Mouse (Mus musculus) retina, embryonic 14.5 days (tissue): Measurements from ENCODE around the gene Haghl.

Experiments
- DNase-seq: peaks from one replicate; pipeline ENCODE4 v3.0.0-alpha.2; 2015; ENCODE audit warnings: low spot score

Haghl gene

DNA sequence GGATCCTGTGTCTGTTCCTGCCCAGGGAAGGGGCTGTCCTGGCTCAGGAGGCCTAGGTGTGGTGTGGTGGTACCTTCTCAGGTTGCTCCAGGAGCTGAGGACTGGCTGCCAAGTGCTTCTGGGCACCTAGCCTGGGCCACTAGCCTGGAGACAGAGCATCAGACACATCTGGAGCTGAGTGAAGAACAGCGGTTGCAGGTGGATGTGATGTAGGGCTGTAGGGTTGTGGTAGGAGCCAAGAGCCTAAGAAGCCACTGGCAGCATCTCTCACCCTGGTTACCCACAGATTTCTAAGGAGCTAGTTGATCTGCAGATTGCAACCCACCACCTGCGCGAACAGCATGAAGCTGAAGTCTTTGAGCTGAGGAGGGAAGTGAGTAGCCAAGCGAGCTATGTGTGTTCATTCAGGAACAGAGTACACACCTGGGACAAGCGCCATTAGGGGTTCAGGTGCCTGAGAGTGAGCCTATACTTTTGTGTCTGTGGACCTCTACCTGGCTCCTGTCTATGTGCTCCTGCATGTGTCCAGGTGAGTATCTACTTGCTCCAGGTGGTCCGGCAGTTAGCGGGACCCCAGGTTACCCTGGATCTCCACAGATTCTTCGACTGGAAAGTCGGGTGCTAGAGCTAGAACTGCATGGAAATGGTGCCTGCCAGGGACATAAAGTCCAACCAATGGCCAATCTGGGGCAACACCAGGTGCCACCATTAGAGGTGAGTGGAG is 1.5 kb upstream of the Haghl start:
- no peak for DNase-seq

DNA sequence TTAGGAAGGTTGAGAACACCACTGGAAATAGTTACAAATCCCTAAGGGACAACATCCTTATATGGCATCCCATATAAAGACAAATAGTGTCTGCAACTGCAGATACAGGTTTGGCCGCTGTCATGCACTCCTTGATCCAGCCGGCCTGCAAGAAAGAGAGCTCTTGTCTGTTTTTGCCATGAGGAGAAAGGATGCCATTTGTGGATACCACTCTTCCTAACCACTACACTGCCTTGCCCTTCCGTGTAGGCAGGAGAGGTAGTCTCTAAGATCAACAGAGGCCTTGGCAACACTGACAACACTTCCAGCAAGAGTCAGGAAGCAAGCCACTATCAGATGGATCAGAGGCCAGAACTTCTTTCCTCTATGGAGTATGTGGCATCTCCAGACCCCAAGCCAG is 807 bp upstream of the Haghl start, which contains the start of gene Ccdc78:
Ccdc78 (plus strand) TSS at position 301 of the 400 bp plus-strand sequence.
- DNase-seq: no peak

DNA sequence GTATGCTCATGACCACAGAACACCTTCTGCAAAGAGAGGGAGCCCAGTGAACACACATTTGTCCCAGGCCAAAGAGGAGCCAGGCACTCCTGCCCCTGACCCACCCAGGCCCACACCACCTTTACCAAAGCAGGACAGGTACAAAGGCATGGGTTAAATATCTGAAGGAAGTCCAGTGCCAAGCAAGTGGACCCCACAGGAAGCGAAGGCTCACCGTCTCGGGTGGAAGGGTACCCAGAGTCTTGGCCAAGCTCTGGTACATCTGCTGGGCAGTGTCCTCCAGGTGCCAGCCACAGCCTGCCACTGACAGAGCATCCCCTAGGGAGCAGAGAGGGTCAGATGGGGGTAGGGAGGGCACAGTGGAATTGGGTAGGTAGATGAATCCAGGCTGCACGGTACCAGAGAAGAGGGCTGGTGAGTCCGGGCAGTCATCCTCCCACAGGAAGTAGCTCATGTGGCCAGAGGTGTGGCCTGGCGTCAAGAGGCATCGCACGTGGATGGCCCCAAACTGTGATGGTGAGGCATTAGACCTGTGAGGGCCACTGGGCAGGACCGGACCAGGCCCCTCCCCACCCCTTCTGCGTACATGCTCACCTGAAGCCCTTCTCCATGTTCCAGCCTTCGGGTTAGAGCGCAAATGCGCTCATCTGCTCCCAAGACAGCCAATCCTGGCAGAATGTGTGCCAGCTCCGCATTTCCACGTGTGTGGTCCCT is 1.5 kb downstream of the Haghl start:
- no peak for DNase-seq

DNA sequence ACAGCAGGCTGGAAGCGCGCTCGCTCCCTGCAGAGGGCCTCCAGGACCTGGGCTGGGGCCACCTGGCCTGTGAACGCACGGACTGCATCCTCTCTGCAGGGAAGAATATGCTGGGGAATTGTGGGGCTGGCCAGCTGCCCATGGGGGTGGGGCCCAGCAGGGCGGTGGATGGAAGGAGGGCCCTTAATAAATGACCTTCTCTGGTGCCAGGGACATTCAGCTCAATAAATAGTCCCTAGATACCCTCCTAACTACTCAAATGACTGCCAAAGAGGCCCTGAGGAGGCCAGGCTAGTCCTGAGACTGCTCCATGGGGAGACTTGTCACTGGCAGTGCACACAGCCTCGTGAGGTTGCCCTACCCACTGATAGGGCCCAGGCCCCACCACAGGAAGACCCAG is 2.4 kb downstream of the Haghl start:
- no peak for DNase-seq

DNA sequence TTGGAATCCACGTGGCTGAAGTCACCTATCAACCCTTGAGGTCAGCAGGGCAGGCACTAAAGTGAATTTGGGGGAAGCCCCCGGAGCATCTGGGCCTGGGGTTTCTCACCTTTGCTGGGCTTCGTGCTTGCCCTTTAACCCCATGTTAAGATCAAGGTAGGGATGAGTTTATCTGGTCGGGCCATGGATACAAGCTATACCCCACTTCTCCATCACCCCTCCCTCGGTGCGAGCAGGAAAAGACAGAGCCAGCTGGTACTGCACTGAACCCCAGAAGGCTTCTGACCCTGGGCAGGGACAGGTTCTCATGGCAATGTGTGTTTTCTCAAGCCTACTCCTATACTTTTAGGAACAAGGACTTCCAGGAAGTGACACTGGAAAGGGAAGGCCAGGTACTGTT is 4.1 kb downstream of the Haghl start:
- DNase-seq: no peak

DNA sequence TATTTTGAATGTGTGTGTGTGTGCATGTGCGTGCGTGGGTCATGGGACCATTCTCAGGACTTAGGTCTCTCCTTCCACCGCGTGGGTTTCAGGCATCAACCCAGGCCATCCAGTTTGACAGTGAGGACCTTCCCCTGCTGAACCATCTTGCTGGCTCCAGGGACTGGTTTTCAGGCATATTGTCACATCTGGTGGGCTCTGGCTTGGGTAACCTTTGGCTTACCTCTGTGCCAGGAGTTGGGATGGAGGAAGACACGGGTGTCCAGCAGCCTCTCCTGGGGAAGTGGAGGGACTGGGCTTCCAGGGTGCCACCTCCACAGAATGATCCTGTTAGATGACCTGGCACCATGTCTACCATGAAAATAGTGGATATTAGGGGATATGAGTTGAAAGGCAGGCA is 7.5 kb downstream of the Haghl start:
- DNase-seq: no peak

DNA sequence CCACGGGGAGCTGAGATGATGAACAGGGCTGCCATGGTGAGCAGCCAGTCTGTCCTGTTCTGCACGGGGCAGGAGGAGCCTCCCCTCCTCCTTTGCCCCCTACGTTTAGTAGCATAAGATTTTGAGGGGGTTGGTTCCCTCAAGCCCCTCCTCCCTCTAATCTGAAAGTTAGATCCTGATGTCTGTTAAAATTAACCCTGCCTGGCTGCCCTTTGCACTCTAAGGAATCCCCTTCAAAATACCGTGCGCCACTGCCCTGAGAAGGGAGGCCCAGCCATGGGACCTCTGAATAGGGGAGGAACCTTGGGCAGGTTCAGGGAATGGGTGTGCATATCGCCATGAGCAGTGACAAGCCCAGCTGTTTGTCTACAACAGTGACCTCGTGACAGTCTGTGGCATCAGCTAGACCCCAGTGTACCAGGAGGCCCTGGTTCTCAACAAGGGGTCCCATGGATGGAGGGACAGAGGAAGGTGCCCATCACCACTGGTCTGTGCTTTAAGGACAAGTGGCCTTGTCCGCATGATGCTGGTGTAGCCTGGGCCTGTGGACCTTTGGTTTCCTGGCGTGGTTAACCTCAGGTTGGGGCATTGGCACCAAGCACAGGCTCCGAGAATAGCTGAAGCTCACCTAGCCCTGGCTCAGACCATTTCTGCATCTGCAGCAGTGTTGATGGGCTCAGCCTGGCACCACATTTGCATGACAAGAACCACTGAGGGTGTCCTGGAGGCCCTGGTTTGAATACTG is 10.0 kb downstream of the Haghl start:
- DNase-seq: no peak

DNA sequence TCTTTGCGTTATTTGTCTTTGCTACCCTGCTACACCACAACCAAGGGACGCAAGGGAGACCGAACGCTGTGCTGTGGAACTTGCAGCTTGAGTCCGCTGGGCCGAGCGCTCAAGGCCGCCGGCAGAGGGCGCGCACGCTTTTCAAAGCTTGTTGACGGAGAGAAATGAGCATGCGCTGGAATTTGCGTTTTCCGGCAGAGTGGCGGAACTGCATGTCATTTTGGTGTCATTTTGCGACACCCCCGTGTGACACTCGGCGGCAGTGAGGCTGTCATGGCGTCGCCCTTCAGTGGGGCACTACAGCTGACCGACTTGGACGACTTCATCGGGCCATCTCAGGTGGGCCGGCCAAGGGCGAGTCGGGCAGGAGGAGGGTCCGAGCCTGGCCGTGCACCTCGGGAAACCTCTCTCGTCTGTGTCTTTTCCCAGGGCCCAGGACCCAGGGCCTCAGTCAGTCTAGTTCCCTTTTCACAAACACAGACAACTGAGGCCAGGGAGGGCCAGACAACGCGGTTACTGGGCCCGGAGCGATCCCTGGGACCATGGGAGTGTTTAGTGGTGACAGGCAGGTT is 11.8 kb downstream of the Haghl start, which contains the start of gene Narfl:
Narfl (plus strand) TSS at position 228 of the 572 bp plus-strand sequence.
- DNase-seq: peak; percentile 100

DNA sequence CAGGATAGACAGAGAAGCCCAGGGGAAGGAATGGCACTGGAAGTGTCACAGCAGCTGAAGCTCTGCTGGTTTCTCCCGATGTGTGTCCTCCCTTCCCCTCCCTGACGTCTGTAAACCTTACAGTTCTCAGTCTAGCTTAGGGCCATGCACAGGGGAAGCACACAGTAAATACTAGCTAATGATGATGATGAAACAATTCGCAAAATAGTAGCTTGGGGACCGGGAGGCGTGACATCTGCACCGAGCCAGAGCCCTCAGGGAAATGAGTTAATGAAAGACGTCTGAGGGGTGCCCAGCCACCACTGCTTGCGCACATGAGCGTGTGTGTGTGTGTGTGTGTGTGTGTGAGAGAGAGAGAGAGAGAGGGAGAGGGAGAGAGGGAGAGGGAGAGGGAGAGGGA is 16.1 kb downstream of the Haghl start:
- DNase-seq: no peak

DNA sequence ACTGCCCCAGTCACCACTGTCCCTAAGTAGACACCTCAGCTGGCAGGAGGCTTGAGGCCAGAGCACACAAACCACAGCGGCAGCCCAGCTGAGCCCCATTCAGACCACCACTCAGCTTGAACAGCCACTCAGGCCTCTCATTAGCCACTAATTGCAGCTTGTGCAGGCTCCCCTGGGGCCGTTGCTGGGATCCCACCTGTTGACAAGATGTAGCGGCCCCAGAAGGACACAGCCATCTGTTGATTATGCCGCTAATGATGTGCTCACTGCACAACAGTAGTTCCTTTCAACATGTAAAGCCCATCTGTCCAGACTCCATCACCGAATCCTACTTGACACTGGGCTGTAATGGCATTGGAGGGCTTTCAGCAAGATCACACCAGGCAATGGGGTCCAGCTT is 19.6 kb downstream of the Haghl start:
- peak; percentile 94 for DNase-seq

DNA sequence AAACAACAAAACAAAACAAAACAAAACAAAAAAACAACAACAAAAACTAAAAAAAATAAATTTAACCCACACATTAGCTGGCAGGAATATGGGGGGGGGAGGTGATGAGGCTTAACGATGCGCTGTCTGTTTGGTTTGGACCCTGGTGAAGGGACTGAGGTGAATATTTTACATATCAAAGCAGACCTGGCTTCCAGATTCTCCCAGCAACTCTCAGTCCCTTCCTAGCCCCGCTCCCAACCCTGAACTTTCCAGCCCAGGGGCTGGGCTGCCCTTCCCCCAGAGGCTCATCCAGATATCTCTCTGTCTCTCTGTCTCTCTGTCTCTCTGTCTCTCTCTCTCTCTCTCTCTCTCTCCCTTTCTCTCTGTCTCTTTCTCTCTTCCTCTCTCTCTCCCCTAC is 22.9 kb downstream of the Haghl start:
- no peak for DNase-seq

DNA sequence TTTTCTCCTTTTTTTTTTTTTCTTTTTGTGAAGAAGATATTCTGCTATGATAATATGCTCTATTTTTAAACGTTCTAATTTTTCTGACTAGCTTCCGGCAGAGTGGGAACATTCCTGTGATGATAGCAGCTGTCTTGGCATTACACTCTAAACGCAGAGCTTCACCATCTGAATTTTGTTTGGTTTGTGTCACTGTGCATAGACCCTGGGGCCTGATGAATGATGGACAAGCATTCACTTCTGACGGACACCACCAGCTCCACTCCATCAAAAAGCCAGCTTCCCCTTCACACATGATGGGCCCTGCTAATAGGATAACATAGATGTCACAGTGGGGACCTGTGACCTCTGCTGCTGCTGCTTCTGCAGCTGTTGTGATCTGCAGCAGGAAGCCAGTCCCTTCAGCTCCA is 23.9 kb downstream of the Haghl start:
- DNase-seq: peak; percentile 65

DNA sequence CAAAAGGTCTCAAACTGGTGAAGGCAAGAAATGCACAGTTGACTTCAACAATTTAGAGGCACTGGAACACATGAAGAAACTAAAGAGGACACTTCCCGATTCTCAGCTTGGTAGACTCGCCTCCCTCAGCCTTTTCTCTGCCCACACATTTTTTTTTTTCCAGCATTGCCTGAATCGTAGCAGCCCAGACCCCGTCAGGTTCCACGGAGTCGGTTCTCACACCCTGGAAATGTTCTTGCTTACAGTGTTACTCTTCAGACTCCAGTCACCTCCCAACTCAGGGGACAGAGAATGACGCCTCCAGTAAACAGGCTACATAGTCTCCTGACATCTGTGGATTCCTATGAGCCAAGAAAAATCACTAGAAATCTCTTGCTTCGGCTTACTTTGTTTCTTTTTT is 25.3 kb downstream of the Haghl start:
- no peak for DNase-seq

DNA sequence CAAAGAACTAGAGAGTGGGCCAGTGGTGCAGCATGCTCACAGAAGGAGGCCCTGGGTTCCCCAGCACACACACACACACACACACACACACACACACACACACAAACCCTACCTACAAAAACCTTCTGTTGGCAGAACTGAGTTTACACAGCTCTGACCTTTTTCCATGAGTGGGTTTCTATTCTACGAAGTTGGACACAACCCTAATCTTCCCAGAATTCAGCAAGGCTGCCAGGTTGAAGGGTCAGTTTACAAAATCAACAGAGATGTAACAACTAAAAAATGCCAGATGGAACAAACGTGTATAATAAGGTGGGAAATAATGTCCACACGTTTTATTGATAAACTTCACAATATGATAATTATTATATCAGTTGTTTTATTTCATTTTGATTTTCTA is 27.8 kb downstream of the Haghl start:
- no peak for DNase-seq

DNA sequence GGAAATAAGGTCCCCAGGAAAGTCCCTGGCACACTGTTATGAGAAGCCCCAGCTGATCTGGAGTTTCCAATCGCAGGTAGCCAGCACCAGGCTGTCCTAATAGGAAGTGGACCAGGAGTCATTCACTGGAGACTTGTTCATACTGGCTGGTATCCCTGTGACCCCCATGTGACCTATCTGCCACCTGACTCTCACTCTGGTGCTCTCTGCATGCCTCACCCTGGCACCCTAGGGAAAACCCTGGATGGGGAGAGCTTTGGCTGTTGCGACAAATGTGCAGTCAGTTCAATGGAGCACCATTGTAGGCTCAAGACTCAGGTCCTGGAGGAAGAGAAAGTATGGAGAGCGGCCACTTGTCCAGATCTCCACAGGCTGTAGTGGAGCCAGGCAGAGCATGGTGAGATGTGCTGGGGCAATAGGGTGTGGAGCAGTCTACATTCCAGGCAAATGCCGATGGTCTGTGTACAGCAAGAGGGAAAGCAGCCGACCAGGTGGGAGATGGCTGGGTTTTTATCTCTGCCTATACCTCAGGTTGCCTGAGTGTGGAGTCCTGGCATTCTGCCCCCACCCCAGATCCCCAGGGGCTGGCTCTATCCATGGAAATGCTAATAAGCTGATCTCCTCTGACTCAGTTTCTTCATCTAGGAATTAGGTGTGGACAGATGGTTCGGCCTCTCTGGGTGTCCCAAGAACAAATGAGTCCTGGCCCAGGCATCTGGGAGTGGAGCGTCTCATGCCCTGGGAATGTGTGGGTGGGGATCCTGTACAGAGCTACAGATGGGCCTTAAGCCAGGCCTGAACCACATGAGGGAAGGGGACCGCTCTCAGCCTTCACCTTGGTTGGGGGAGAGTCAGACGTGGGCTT is 28.9 kb downstream of the Haghl start:
- DNase-seq: no peak

DNA sequence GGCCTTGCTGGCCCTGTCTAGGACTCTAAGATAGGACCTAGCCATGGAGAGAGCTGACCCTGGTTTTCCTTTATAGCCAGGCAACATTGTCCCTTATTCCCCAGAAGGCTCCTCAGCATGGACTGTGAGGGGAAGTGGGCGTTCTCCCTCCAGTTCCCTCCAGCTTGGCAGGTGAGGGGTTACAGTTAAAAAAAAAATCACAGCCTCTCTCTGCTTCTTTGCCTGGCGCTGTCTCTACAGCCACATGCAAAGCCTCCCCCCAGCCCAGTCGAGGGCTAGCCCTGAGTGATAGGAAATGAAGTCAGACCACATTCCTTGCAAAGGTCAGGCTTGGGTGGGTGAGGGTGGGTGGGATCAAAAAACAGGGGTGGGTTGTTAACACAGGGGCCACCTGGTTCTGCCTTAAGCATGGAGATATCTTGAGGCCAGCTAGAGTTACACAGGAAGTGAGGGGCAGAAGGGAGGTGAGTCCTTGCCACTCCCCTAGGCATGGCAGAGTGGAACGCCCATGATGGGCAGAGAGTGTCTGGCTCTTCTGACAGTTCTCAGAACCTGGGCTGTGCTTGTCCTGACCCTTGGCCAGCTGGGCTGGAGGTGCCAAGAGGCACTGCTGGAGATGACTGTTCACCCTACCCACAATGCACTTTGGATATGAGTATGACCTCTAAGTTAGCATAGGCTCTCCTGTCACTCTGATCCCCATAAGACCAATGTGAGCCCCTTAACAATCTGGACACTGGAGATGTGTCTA is 29.7 kb downstream of the Haghl start:
- DNase-seq: no peak

DNA sequence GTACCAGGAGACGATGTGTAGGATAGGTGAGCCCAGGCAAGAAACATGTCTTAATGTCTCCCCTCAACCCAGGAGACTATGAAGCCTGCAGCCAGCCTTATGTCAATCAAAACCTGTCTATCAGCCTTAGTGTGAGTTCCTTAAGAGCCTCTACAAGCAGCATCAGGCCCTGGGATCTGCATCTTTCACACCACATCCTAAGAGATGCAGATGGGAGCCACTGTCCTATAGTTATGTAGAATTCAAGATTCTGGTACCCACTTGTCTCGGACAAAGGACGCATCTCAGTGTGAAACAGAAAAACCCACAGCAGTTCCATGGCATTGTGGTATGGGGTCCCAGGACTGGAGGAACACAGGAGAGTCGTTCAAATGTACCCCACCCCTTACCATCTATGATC is 30.4 kb downstream of the Haghl start:
- DNase-seq: no peak

DNA sequence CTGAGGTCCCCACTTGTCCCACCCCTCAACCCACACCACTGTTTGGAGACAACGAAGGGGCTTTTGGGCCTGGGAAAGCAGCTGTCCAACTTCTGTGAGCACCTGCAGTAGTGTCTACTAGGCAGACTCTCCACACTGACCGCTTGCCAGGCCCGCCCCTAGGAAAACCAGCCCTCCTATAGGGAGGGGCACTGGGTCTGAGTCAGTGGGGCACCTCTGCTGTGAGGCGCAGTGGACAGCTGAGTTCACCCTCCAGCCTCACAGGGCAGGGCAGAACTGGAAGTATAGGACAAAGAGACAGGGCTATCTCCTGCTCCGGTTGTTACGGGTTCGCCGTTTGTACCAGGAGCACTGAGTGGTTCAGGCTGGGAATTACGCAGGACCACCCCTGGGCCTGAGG is 31.2 kb downstream of the Haghl start, which contains the start of gene Msln:
Msln (minus strand) TSS at position 138 of the 400 bp plus-strand sequence.
- no peak for DNase-seq

DNA sequence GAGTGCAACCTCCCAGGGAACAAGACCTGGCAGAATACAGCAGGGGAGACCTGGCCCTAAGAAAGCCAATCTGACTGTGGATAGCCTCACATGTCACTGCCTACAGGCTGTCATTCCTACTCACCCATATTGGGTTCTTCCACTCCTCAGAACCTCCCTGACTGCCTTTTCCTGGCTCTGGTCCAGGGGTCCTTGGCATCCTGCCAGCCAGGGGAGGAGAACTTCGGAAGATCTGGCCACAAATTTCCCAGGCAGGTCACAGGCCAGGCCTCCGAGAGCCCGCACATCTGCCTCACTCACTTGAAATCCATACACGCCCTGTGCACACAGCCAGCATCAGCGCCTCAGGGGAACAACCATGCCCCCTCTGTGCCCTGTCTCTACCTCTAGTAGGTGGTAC is 34.0 kb downstream of the Haghl start:
- DNase-seq: no peak

DNA sequence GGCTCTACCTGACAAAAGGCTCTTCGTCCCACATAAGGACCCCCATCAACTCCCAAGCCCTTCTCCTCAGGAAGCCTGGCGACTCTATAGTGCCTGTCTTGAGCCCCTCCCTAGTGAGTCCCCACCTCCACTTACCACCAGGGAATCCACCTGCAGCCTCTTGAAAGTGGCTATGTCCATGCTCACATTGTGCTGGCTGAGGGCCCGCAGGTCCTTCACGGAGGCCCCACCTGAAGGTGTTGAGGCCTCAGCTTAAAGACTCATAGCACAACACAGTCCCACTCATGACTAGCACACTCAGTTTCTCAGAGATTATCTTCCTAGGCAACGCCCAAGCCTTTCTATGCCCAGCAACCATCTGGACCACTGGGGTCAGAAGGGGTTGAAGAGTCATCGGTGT is 36.2 kb downstream of the Haghl start:
- DNase-seq: no peak

DNA sequence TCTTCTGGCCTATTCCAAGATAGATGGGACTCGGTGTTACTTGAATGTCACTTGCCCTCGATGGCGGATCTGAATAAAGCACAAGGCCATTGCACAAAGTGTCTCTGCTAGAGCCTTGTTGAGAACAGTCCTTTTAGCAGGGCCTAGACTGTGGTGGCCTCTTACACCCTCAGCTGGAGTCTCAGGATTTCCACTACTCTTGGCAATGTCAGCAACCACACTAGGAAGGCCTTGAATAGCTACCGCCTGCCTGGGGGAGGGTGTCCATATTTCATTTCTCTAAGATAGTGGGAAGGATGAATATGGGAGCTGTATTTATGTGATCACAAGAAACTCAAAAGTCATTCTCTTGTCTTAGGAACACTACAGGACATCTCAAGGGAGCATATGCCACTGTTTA is 37.2 kb downstream of the Haghl start:
- no peak for DNase-seq
